Mouse (Mus musculus) erythroid progenitor cell, adult 5-6 weeks (primary cell): ENCODE data around the gene Mphosph9. TPM values are rescaled to one million over a fixed set of nuclear protein-coding genes. Genes with fewer than 3 reads are reported as not detected.
"Not testable (repeated sequence)": the region's sequence is repeated elsewhere in the genome, so short reads cannot be mapped to it uniquely, and the experiment has no call there.

Source experiments
- ATAC-seq: replicated peaks from 2 replicates; pipeline ENCODE4 v1.8.0; 2016; ENCODE audit warnings: moderate number of reproducible peaks, mild to moderate bottlenecking, moderate TSS enrichment, inconsistent platforms; ENCODE audit not compliant: poor library complexity, low FRiP score, severe bottlenecking
- total RNA-seq, 2 experiments: library from RNA; stranded (forward) in 1 of 2; stranded (reverse) in 1 of 2; fragments of 150-400 nt in 1 of 2; fragments of 186-747, 209-891 nt in 1 of 2; gene quantifications; 2 replicates each; pipeline versions ENCODE4 v1.2.3 to v1.2.4; 2015 to 2017; ENCODE audit warnings: low replicate concordance in 2 of 2

The Mphosph9 gene
- total RNA-seq, 2 experiments from 2014 or later, result 39.0 to 56.6 TPM

- no peak for ATAC-seq
These were observed 22.6 kb upstream of the Mphosph9 start for GRCm38 (mm10) chr5:124350350-124350749.

GRCm38 (mm10) chr5:124349196-124349595 lies 21.4 kb upstream of the Mphosph9 start:
- no peak for ATAC-seq

- no peak for ATAC-seq
These were observed 15.1 kb upstream of the Mphosph9 start for GRCm38 (mm10) chr5:124342897-124343296.

DNA sequence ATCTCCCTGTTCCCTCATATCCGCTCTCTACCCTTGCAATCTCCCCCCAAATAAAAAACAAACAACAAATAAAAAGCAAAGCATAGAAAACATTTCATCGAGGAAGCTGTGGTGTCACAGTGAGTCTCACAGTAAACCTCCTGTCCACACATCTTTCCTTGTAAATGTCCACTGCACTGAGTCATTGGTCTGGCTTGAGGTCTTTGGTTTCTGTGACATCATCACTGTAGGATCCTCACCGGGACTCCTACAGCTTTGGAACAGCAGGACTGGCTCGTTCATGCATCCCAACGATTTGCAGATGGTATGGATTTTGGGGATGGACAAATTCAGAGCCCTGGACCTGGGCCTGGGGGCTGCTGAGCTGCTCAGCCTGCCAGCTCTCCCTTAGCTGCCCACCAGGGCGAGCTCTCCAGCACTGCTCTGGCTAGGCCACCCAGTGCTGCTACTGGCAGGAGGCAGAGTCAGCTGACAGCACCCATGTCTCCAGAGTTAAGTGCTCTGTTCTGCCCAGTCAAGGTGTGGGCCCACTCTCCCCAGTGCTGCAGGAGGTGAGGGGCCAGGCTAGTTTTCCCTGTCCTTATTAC lies 14.1 kb upstream of the Mphosph9 start:
- ATAC-seq, result not testable (repeated sequence)

- ATAC-seq, result no peak
These were observed 11.0 kb upstream of the Mphosph9 start for GRCm38 (mm10) chr5:124338791-124339190.

- no peak for ATAC-seq
These were observed 10.1 kb upstream of the Mphosph9 start for GRCm38 (mm10) chr5:124337909-124338308.

DNA sequence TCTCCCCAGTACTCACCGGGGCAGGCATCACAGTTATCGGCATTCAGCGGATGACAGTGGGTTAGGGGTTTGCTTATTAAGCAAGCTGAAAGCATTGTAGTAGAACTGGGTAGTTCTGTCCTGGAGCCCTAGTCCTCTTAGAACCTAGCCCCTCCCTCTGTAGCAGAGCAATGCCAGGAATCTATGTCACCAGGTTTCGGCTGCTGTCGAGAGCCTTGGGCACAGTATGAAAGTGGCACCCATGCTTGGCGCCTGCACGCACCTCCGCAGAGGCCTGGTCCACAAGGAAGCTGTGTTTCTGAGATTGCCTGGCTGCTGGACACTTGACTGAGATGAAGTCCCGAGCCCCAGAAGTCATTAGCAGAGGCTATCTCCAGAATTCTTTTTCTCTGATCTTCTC lies 9.3 kb upstream of the Mphosph9 start:
- ATAC-seq, result no peak

- no peak for ATAC-seq
These were observed 6.6 kb upstream of the Mphosph9 start for GRCm38 (mm10) chr5:124334392-124334791.

DNA sequence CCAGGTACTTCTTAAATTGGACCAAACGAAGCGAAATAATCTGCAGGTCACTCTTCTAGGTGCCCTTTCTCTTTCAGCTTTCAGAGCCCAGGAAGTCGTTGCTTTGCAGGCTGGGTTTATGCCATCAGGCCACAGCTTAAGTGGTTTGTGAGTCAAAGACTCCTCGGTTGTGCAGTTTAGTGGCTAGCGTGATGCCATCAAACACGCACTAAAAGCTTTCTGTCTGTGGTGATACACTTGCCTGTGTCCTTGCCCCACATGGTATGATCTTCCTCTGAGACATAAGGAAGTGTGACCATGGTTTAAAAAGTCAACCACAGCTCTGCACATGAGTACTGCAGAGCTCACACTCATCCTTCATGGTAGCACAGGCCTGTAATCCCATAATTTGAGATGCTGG lies 2.3 kb upstream of the Mphosph9 start:
- no peak for ATAC-seq

GRCm38 (mm10) chr5:124326829-124327228 lies 943 bp downstream of the Mphosph9 start:
- no peak for ATAC-seq

- ATAC-seq, result peak; percentile 82
These were observed 10.1 kb downstream of the Mphosph9 start for GRCm38 (mm10) chr5:124317648-124318047.

GRCm38 (mm10) chr5:124315941-124316340 lies 11.8 kb downstream of the Mphosph9 start:
- no peak for ATAC-seq

- ATAC-seq, result no peak
These were observed 12.3 kb downstream of the Mphosph9 start for GRCm38 (mm10) chr5:124315498-124315897.

GRCm38 (mm10) chr5:124310091-124310490 lies 17.7 kb downstream of the Mphosph9 start:
- ATAC-seq, result no peak

DNA sequence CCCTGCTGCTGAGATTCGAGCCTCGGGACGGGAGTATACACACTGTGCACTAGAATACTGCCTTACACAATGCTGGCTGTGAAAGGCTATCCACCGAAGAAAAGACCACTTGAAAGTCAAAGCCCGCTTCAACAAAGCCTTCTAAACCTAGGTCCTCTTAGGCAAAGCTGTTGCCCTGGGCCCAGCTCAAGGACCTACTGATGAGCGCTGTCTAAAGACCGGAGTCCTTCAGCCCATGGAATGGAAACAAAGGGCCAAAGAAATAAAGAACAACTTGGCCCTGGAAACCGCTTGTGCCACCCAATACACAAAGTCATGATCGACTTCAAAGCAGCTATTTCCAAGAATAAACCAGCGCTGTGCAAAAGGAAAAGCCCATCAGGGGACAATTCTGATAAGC lies 18.6 kb downstream of the Mphosph9 start:
- no peak for ATAC-seq

GRCm38 (mm10) chr5:124302853-124303252 lies 24.9 kb downstream of the Mphosph9 start:
- not testable (repeated sequence) for ATAC-seq

DNA sequence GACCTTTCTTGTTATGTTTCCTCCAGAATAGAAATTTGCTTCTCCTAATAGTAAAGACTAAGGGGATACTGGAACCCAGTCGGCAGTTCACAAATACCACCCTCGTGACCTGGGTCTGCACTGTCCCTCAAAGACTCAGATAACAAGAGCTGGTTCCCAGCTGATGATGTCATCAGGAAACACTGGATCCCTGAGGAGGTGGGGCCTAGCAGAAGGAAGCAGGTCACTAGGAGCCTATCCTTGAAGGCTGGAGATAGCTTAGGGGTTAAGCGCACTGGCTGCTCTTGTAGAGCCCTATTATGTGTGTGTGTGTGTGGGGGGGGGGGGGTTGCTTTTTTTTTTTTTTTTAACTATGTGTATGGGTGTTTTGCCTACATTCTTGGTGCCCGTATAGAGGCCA lies 27.6 kb downstream of the Mphosph9 start:
- ATAC-seq, result no peak

DNA sequence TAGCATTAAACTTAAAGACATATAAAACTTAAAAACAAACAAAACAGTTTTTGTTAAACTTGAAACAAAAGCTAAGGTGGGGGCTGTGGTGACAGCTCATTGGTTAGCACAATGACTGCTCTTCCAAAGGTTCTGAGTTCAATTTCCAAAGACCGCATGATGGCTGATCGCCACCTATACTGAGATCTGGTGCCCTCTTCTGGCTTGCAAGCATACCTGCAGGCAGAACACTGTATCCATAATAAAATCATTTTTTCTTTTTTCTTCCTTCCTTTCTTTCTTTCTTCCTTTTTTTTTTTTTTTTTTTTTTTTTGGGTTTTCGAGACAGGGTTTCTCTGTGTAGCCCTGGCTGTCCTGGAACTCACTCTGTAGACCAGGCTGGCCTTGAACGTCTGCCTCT lies 28.5 kb downstream of the Mphosph9 start:
- ATAC-seq, result not testable (repeated sequence)

DNA sequence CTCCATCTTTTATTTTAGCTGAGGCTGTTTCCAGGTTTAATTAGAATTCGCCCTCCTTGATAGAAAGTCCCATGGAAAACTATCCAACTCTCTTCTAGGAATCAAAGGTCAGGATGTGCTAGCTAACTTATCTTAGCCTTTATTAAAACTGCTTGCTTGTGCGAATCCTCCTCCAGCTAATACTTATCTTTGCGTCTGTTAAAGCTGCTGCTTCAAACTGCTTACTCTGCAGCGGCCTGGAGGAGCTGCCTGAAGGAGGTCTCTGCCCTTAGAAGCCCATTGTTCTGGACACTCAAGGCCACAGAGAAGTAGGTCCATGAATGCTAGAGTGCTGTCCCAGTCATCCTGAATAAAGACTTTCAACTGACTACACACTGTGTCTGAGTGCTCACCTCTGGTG lies 31.3 kb downstream of the Mphosph9 start:
- ATAC-seq, result no peak

DNA sequence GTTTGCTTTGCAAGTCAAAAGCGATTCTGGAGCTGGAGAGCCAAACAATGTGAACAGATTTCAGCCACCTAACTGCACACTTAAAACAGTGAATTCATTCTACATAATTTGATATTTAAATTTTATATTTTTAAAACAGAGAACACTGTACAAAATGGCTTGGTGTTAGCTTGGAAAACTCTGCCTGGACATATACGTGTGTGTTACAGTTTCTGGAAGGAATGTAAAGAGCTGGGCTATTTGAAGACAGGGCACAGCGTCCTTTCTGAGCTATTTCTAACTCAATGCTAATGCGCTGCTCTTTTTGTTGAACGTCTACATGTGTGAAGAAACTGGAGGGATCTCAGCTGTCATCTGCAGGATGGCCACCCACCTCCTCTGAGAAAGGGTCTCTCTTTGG lies 33.8 kb downstream of the Mphosph9 start:
- no peak for ATAC-seq

- no peak for ATAC-seq
These were observed 37.6 kb downstream of the Mphosph9 start for GRCm38 (mm10) chr5:124290216-124290615.

DNA sequence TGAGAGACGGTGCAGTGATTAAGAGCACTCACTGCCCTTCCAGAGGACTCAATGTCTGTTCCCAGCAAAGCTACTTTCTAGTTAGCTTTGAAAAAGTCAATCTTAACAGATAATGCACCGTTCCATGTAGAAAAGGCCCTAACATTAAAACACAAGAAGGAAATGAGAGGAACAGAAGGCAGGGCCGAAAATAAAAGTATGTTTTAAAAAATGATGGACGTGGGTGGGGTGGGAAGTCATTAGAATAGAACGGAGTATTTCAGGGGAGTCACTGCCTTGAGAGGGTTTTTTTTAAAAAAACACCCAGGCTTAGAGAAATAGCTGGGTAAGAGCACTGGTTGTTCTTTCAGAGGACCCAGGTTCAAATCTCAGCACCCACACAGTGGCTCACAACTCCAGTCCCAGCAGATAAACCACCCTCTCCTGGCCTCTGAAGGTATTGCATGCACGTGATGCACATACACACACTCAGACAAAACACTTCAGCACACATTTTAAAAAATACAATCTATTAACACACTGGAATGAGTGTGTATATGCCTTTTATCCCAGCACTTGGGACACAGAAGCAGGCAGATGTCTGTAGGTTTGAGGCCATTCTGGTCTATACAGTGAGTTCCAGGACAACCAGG lies 40.0 kb downstream of the Mphosph9 start:
- no peak for ATAC-seq
